Mouse (Mus musculus): ENCODE results near the gene Ifngr2. TPM values are rescaled to one million over a fixed set of nuclear protein-coding genes. Genes with fewer than 3 reads are reported as not detected.

The Ifngr2 gene
- total RNA-seq, 1 experiment, result 7.0 TPM

DNA sequence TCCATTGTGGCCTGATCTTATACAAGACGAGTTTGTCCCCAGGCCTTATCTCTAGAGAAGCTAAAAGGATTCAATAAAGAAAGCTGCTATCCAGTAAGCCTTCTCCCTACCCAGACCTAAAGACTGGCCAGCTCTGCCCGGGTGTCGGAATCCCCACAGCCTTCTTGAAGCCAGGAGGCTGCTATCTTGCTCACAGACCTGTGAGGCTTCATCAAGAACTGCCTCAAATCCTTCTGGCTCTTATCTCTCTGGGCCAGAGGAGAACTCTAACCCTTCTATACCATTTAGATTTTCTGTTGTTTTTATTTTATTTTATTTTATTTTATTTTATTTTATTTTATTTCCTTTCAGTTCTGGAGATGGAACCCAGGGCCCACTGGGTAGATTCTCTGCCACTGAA is 9.8 kb upstream of the Ifngr2 start:
- no peaks in the 10 kb centered on the region; a peak in 1 of 4 replicates for H3K4me1 ChIP-seq (ENCODE audit: control insufficient read depth in 2 of 2, insufficient read depth in 2 of 2, low read length in 2 of 2, poor library complexity in 1 of 2)
- H3K27ac ChIP-seq (ENCODE audit: insufficient read depth, low read depth, low read length, poor library complexity, severe bottlenecking), result no peak overlapping the region
- in situ Hi-C loops (cut with MboI; ENCODE audit: low sequenced_read_pairs in 2 of 2, unreplicated experiment in 2 of 2), result no loop called here
- no peak overlapping the region for H3K9ac ChIP-seq (ENCODE audit: insufficient read depth, low read depth, low read length, poor library complexity, severe bottlenecking)
- H3K36me3 ChIP-seq (ENCODE audit: control insufficient read depth, insufficient read depth, low read length, poor library complexity, severe bottlenecking), result no peaks in the 10 kb centered on the region
- H3K9me3 ChIP-seq (ENCODE audit: control insufficient read depth, insufficient read depth, low read depth, low read length), result no peaks in the 10 kb centered on the region
- no peak for DNase-seq (ENCODE audit: low read depth, low spot score)
- H3K4me3 ChIP-seq (ENCODE audit: insufficient read depth in 1 of 2, low read depth in 1 of 2, low read length in 2 of 2, poor library complexity in 1 of 2, severe bottlenecking in 1 of 2), result no peak overlapping the region
- no peak for TF ChIP-seq ZNF384 (IDR thresholded peaks at IDR 0.05; ENCODE audit: low read depth, low read length)
- no peak for TF ChIP-seq HCFC1 (IDR thresholded peaks at IDR 0.05; ENCODE audit: borderline replicate concordance, insufficient read depth, low read length)
- TF ChIP-seq CHD2 (IDR thresholded peaks at IDR 0.05; ENCODE audit: low read depth, low read length), result no peak
- no peak for TF ChIP-seq ZC3H11A (IDR thresholded peaks at IDR 0.05; ENCODE audit: borderline replicate concordance, low read depth, low read length)
- no peak for TF ChIP-seq MAFK (IDR thresholded peaks at IDR 0.05; ENCODE audit: insufficient read depth, low read depth, low read length)

DNA sequence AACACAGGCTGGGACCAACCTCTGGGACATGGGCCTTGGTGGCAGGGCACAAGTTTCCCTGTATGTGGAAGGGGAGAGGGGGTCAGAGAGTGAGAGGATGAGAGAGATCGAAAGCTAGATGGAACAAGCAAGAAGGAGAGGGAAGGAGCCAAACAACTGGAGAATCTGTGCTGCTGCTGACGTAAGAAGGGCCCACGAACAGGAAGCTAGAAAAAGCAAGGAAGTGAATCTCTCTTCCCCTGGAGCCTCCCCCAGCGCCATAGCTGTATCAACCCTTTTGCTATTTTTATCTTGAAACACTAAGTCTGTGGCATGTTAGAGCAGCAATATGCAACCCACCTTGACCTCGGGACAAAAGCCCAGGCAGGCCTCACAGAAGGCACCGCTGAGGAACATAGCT is 8.8 kb upstream of the Ifngr2 start:
- DNase-seq (ENCODE audit: low read depth, low spot score), result no peak
- H3K4me1 ChIP-seq (ENCODE audit: control insufficient read depth in 2 of 2, insufficient read depth in 2 of 2, low read length in 2 of 2, poor library complexity in 1 of 2), result no peaks in the 10 kb centered on the region; a peak in 1 of 4 replicates
- TF ChIP-seq ZNF384 (IDR thresholded peaks at IDR 0.05; ENCODE audit: low read depth, low read length), result no peak
- no peak for TF ChIP-seq CHD2 (IDR thresholded peaks at IDR 0.05; ENCODE audit: low read depth, low read length)
- no peak for TF ChIP-seq HCFC1 (IDR thresholded peaks at IDR 0.05; ENCODE audit: borderline replicate concordance, insufficient read depth, low read length)
- no peak for TF ChIP-seq MAFK (IDR thresholded peaks at IDR 0.05; ENCODE audit: insufficient read depth, low read depth, low read length)
- TF ChIP-seq ZC3H11A (IDR thresholded peaks at IDR 0.05; ENCODE audit: borderline replicate concordance, low read depth, low read length), result no peak
- H3K4me3 ChIP-seq (ENCODE audit: insufficient read depth in 1 of 2, low read depth in 1 of 2, low read length in 2 of 2, poor library complexity in 1 of 2, severe bottlenecking in 1 of 2), result no peak overlapping the region
- no peak overlapping the region for H3K9ac ChIP-seq (ENCODE audit: insufficient read depth, low read depth, low read length, poor library complexity, severe bottlenecking)
- H3K36me3 ChIP-seq (ENCODE audit: control insufficient read depth, insufficient read depth, low read length, poor library complexity, severe bottlenecking), result no peaks in the 10 kb centered on the region
- in situ Hi-C loops (cut with MboI; ENCODE audit: low sequenced_read_pairs in 2 of 2, unreplicated experiment in 2 of 2), result no loop called here
- no peak overlapping the region for H3K27ac ChIP-seq (ENCODE audit: insufficient read depth, low read depth, low read length, poor library complexity, severe bottlenecking)
- no peaks in the 10 kb centered on the region for H3K9me3 ChIP-seq (ENCODE audit: control insufficient read depth, insufficient read depth, low read depth, low read length)

DNA sequence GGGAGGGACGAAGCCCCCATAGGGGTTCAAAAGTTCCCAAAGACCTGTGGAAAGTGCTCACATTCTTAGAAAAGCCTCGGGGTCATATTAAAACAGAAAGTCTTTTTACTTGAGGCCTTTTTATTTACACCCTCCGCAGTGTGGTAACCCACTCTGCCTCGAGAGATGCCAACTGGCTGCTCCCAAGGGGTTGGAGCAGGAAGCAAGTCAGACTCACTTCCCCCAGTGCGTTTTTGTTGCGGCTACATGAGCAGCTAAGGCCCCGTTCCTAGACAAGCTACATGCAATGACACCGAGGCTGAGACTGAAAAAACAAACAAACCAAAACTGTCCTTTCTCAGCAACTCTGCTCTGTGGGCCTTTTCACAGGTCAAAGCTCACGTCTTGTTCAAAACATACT is 8.4 kb upstream of the Ifngr2 start:
- H3K4me3 ChIP-seq (ENCODE audit: insufficient read depth in 1 of 2, low read depth in 1 of 2, low read length in 2 of 2, poor library complexity in 1 of 2, severe bottlenecking in 1 of 2), result no peak overlapping the region
- no peaks in the 10 kb centered on the region for H3K9me3 ChIP-seq (ENCODE audit: control insufficient read depth, insufficient read depth, low read depth, low read length)
- no peak overlapping the region for H3K9ac ChIP-seq (ENCODE audit: insufficient read depth, low read depth, low read length, poor library complexity, severe bottlenecking)
- TF ChIP-seq HCFC1 (IDR thresholded peaks at IDR 0.05; ENCODE audit: borderline replicate concordance, insufficient read depth, low read length) (no peak), ZNF384 (IDR thresholded peaks at IDR 0.05; ENCODE audit: low read depth, low read length) (no peak), MAFK (IDR thresholded peaks at IDR 0.05; ENCODE audit: insufficient read depth, low read depth, low read length) (no peak), ZC3H11A (IDR thresholded peaks at IDR 0.05; ENCODE audit: borderline replicate concordance, low read depth, low read length) (no peak), CHD2 (IDR thresholded peaks at IDR 0.05; ENCODE audit: low read depth, low read length) (no peak)
- H3K36me3 ChIP-seq (ENCODE audit: control insufficient read depth, insufficient read depth, low read length, poor library complexity, severe bottlenecking), result no peaks in the 10 kb centered on the region
- in situ Hi-C loops (cut with MboI; ENCODE audit: low sequenced_read_pairs in 2 of 2, unreplicated experiment in 2 of 2), result no loop called here
- no peak overlapping the region for H3K27ac ChIP-seq (ENCODE audit: insufficient read depth, low read depth, low read length, poor library complexity, severe bottlenecking)
- DNase-seq (ENCODE audit: low read depth, low spot score), result no peak
- no peaks in the 10 kb centered on the region; a peak in 1 of 4 replicates for H3K4me1 ChIP-seq (ENCODE audit: control insufficient read depth in 2 of 2, insufficient read depth in 2 of 2, low read length in 2 of 2, poor library complexity in 1 of 2)

DNA sequence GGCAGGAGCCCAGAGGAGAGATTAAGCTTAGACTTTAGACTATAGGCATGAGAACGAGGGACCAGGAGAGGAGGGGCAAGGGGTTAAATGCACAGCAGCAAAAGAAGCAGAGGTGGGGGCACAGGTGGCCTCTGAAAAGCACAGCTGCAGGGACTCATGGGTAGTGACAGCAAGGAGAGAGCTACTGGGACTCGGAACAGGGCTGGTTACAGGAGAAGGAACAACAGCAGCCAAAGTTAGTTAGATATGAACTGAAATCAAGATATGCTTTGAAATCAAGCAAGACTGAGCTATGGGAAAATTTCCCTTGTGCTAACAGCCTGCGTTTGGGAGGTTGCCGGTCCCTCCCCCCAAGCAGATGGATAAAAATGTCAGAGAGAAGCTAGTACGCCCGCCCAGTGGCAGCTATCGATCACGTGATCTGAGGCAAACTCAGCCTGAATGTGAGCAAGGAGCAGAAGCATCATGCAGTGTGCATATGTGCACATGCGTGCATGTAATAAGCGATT is 5.2 kb upstream of the Ifngr2 start:
- Histone ChIP-seq H3K9me3 (ENCODE audit: control insufficient read depth, insufficient read depth, low read depth, low read length) (no peaks in the 10 kb centered on the region), H3K4me1 (ENCODE audit: control insufficient read depth in 2 of 2, insufficient read depth in 2 of 2, low read length in 2 of 2, poor library complexity in 1 of 2) (peaks cover 0 to 2% of the 10 kb centered on the region in 2 experiments; a peak in 1 of 4 replicates), H3K4me3 (ENCODE audit: insufficient read depth in 1 of 2, low read depth in 1 of 2, low read length in 2 of 2, poor library complexity in 1 of 2, severe bottlenecking in 1 of 2) (no peak overlapping the region), H3K36me3 (ENCODE audit: control insufficient read depth, insufficient read depth, low read length, poor library complexity, severe bottlenecking) (no peaks in the 10 kb centered on the region), H3K27ac (ENCODE audit: insufficient read depth, low read depth, low read length, poor library complexity, severe bottlenecking) (no peak overlapping the region), H3K9ac (ENCODE audit: insufficient read depth, low read depth, low read length, poor library complexity, severe bottlenecking) (no peak overlapping the region)
- TF ChIP-seq HCFC1 (IDR thresholded peaks at IDR 0.05; ENCODE audit: borderline replicate concordance, insufficient read depth, low read length) (no peak), ZC3H11A (IDR thresholded peaks at IDR 0.05; ENCODE audit: borderline replicate concordance, low read depth, low read length) (no peak), CHD2 (IDR thresholded peaks at IDR 0.05; ENCODE audit: low read depth, low read length) (no peak), ZNF384 (IDR thresholded peaks at IDR 0.05; ENCODE audit: low read depth, low read length) (no peak), MAFK (IDR thresholded peaks at IDR 0.05; ENCODE audit: insufficient read depth, low read depth, low read length) (no peak)
- no peak for DNase-seq (ENCODE audit: low read depth, low spot score)
- in situ Hi-C loops (cut with MboI; ENCODE audit: low sequenced_read_pairs in 2 of 2, unreplicated experiment in 2 of 2), result no loop called here

All from ES-E14 (cell line).